Mouse (Mus musculus) common myeloid progenitor, adult 5-6 weeks (primary cell): Measurements from ENCODE around the gene Mydgf. TPM values are rescaled to one million over a fixed set of nuclear protein-coding genes. Genes with fewer than 3 reads are reported as not detected.

Experiments used
- total RNA-seq: library from RNA; stranded (forward); fragments of 200-1000, 187-1606 nt; gene quantifications from 2 replicates; pipeline ENCODE4 v1.2.3, GENCODE M21; 2017

Gene Mydgf
- total RNA-seq, 1 experiment from 2014 or later: 33.3 TPM

Other genes with a start within 250 kb of the Mydgf start
- gene Zfp119b, start 234.4 kb downstream of the Mydgf start, total RNA-seq: 3.2 and 3.4 TPM in 2 replicates
- gene Ebi3, start 231.3 kb downstream of the Mydgf start, total RNA-seq: 7.8 and 9.0 TPM in 2 replicates
- 23.9 and 28.4 TPM in 2 replicates for gene Yju2, start 224.8 kb downstream of the Mydgf start, total RNA-seq
- gene Shd, start 213.5 kb downstream of the Mydgf start, total RNA-seq: not detected in 2 replicates
- gene Fsd1, start 197.4 kb downstream of the Mydgf start, total RNA-seq: not detected in 2 replicates
- gene Stap2, start 178.3 kb downstream of the Mydgf start, total RNA-seq: 0.53 TPM in 1 of 2 replicates, not detected in the other
- 33.4 and 70.7 TPM in 2 replicates for gene Mpnd, start 178.2 kb downstream of the Mydgf start, total RNA-seq
- gene Sh3gl1, start 147.3 kb downstream of the Mydgf start, total RNA-seq: 27.9 and 30.1 TPM in 2 replicates
- gene Chaf1a, start 143.5 kb downstream of the Mydgf start, total RNA-seq: 33.6 and 35.6 TPM in 2 replicates
- 20.0 and 28.2 TPM in 2 replicates for gene Ubxn6, start 108.9 kb downstream of the Mydgf start, total RNA-seq
- 70.4 and 79.9 TPM in 2 replicates for gene Hdgfl2, start 104.3 kb downstream of the Mydgf start, total RNA-seq
- not detected in 2 replicates for gene Plin4, start 74.1 kb downstream of the Mydgf start, total RNA-seq
- gene Plin5, start 66.3 kb downstream of the Mydgf start, total RNA-seq: not detected in 2 replicates
- gene Lrg1, start 61.9 kb downstream of the Mydgf start, total RNA-seq: 0.14 TPM in 1 of 2 replicates, not detected in the other
- gene Sema6b, start 43.6 kb downstream of the Mydgf start, total RNA-seq: 2.8 TPM in 2 replicates
- 3.2 and 3.7 TPM in 2 replicates for gene Tnfaip8l1, start 21.4 kb downstream of the Mydgf start, total RNA-seq
- gene Dpp9, start 35.0 kb upstream of the Mydgf start, total RNA-seq: 13.8 and 14.1 TPM in 2 replicates
- 15.1 and 17.1 TPM in 2 replicates for gene Fem1a, start 72.9 kb upstream of the Mydgf start, total RNA-seq
- gene Ticam1, start 92.9 kb upstream of the Mydgf start, total RNA-seq: 4.1 and 4.6 TPM in 2 replicates
- 8.7 and 11.6 TPM in 2 replicates for gene Plin3, start 109.0 kb upstream of the Mydgf start, total RNA-seq
- not detected in 2 replicates for gene Arrdc5, start 116.4 kb upstream of the Mydgf start, total RNA-seq
- 142 and 165 TPM in 2 replicates for gene Uhrf1, start 119.4 kb upstream of the Mydgf start, total RNA-seq
- 7.2 and 17.0 TPM in 2 replicates for gene Kdm4b, start 142.1 kb upstream of the Mydgf start, total RNA-seq